Mouse (Mus musculus) CD8-positive naive resting alpha-beta T cell, adult 2 months (primary cell): ENCODE results near the gene Npffr2.
"Not testable (repeated sequence)": the region's sequence is repeated elsewhere in the genome, so short reads cannot be mapped to it uniquely, and the experiment has no call there.

Experiments used
- DNase-seq, 2 experiments: peaks; one replicate each; pipeline ENCODE4 v3.0.0; 2022; ENCODE audit warnings: low read depth in 2 of 2, low spot score in 2 of 2

Npffr2 gene

GRCm38 (mm10) chr5:89526878-89527578 is at the start of gene Npffr2:
TSS of gene Npffr2 (plus strand) at chr5:89527429.
- DNase-seq = no peak

GRCm38 (mm10) chr5:89492560-89492959 is 34.7 kb upstream of the Npffr2 start:
- no peak for DNase-seq

- no peak for DNase-seq
Observed at GRCm38 (mm10) chr5:89500182-89500581, 27.0 kb upstream of the Npffr2 start.

- DNase-seq = no peak
Observed at GRCm38 (mm10) chr5:89518641-89519040, 8.6 kb upstream of the Npffr2 start.

GRCm38 (mm10) chr5:89526181-89526778 is 949 bp upstream of the Npffr2 start:
- no peak for DNase-seq

- no peak for DNase-seq
Observed at GRCm38 (mm10) chr5:89528951-89529350, 1.7 kb downstream of the Npffr2 start.

- DNase-seq = no peak
Observed at GRCm38 (mm10) chr5:89529391-89529790, 2.2 kb downstream of the Npffr2 start.

GRCm38 (mm10) chr5:89536018-89536417 is 8.8 kb downstream of the Npffr2 start:
- DNase-seq = no peak

- no peak for DNase-seq
Observed at GRCm38 (mm10) chr5:89542472-89542871, 15.2 kb downstream of the Npffr2 start.

GRCm38 (mm10) chr5:89543476-89543875 is 16.2 kb downstream of the Npffr2 start:
- no peak for DNase-seq

- DNase-seq = not testable (repeated sequence)
Observed at GRCm38 (mm10) chr5:89559118-89559517, 31.9 kb downstream of the Npffr2 start.

GRCm38 (mm10) chr5:89561381-89561780 is 34.2 kb downstream of the Npffr2 start:
- no peak for DNase-seq

- no peak for DNase-seq
Observed at GRCm38 (mm10) chr5:89578678-89579077, 51.4 kb downstream of the Npffr2 start.

GRCm38 (mm10) chr5:89579181-89579580 is 52.0 kb downstream of the Npffr2 start:
- DNase-seq = no peak

- DNase-seq = no peak
Observed at GRCm38 (mm10) chr5:89581143-89581542, 53.9 kb downstream of the Npffr2 start.

GRCm38 (mm10) chr5:89581742-89582366 is 54.6 kb downstream of the Npffr2 start:
- no peak for DNase-seq

GRCm38 (mm10) chr5:89585021-89585420 is 57.8 kb downstream of the Npffr2 start:
- no peak for DNase-seq

- DNase-seq = no peak
Observed at GRCm38 (mm10) chr5:89592301-89592700, 65.1 kb downstream of the Npffr2 start.

GRCm38 (mm10) chr5:89611322-89612015 is 84.2 kb downstream of the Npffr2 start:
- no peak for DNase-seq

GRCm38 (mm10) chr5:89612262-89612661 is 85.0 kb downstream of the Npffr2 start:
- no peak for DNase-seq

GRCm38 (mm10) chr5:89631599-89631998 is 104.4 kb downstream of the Npffr2 start:
- DNase-seq = no peak
